Mouse (Mus musculus): ENCODE data around the gene Lrch3.

DNA sequence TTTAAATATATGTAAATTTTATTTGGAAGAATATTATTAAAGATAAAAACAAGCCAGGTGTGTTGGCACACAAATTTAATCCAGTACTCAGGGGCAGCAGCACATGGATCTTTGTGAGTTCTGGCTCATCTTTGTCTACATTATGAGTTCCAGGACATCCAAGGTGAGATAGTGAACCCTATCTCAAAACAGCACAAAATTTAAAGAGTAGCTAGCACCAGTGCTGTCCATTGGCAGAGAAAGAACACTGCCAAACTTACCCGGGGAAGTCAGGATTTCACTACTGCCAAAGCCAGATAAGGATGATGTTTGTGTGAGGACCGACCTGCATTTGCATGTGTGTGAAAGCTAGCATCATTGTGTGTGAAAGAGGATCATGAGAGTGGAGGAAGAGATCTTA is 59.1 kb downstream of the Lrch3 start:
- TF ChIP-seq POLR2A (IDR thresholded peaks at IDR 0.05; ENCODE audit: insufficient read length, low read depth) (no peak), E2F4 (IDR thresholded peaks at IDR 0.05; ENCODE audit: insufficient read depth) (no peak), POLR2AphosphoS2 (IDR thresholded peaks at IDR 0.05; ENCODE audit: insufficient read length, low read depth) (no peak), REST (IDR thresholded peaks at IDR 0.05; ENCODE audit: insufficient read depth, insufficient read length) (no peak), USF1 (IDR thresholded peaks at IDR 0.05; ENCODE audit: low read depth) (no peak), CEBPB (IDR thresholded peaks at IDR 0.05; ENCODE audit: insufficient read depth, poor library complexity, severe bottlenecking) (no peak), SRF (IDR thresholded peaks at IDR 0.05; ENCODE audit: control insufficient read depth, insufficient read length, low read depth) (no peak)
